Mouse (Mus musculus) common myeloid progenitor, adult 5-6 weeks (primary cell): ENCODE measurements around the gene Qtrt2. TPM values are rescaled to one million over a fixed set of nuclear protein-coding genes. Genes with fewer than 3 reads are reported as not detected.
A peak's percentile ranks its signal among the peaks of the same experiment; 100 is the strongest.

Source experiments
- ATAC-seq: replicated peaks from 2 replicates; pipeline ENCODE4 v1.8.0; 2016; ENCODE audit warnings: low read depth, mild to moderate bottlenecking, moderate TSS enrichment, inconsistent platforms; ENCODE audit not compliant: poor library complexity, severe bottlenecking
- total RNA-seq: library from RNA; stranded (forward); fragments of 200-1000, 187-1606 nt; gene quantifications from 2 replicates; pipeline ENCODE4 v1.2.3, GENCODE M21; 2017

Gene Qtrt2
- total RNA-seq, 1 experiment from 2014 or later = 61.5 TPM

DNA sequence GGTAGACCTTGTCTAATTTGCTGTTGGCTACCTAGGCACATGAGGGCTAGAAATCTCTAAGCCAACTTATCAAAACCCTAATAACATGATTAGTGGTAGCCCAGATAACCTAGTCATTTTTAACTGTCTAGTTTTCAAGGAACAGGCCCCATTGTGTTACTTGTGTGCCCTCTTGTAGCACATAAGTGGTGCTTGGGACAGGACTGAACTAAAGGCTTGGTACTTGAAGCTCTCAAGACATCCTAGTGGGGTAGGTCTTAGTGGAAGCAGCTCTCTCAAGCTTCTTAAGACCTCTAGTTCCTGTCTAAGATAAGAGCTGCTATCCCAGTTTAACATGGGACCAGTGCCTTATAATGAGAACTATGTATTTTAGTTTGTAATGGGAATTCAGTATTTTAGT is 4.0 kb upstream of the Qtrt2 start:
- ATAC-seq = no peak

DNA sequence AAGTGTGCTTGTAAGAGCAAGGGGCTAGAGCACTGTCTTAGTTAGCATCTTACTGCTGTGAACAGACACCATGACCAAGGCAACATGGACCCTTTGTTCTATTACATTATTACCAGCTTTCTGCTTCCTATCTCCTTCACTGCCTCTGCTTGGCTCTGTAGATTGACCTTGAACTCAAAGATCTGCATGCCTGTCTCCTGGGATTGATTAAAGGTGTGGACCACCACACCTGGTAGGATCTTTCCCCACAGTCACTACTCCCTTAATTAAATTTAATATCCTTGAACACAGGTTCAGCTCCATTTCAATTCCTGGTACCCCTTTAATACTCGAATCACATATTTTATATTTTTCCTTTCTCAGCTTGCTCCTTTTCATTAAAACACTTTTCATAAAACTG is 763 bp downstream of the Qtrt2 start:
- no peak for ATAC-seq

DNA sequence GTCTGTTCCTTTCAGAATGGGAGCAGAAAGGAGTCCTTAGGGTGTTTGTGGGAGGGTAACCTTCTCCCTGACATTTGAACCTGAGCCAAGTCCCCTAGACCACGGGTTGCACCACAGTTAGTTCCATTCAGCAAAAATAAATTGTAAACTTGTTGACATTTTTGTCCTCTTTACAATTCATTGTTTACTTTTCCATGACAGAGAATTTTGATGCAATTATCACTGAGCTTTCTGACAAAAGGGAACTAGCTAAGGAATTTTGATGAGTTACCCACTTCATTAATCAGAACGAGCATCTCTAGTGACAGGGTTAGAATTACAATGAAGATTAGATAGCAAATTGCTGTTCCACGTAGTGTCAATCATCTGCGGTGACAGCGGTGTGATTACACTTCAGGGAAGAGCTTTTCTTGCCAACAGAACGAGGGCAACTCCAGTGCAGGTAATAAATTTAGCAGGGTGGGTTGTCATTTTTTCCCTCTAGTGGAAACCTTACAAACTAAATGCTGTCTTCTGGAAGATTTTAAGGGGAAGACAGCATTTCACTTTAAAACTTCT is 1.5 kb downstream of the Qtrt2 start:
- no peak for ATAC-seq

DNA sequence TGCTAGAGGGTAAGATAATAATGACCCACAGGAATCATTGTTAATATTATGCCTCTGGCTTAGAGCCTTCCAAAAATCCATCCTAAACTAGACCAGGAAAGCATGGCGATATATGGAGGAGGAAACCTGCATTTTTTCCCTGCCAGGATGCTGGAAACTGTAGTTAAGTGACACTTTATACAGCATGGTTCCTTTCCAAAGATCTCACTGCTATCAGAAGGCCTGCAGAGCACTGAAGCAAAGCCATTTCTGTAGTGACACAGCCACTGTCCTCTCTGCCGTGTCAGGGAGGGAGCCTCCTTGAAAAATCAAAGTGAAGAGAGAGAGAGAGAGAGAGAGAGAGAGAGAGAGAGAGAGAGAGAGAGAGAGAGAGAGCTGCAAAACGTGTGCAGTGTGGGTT is 4.0 kb downstream of the Qtrt2 start:
- no peak for ATAC-seq

DNA sequence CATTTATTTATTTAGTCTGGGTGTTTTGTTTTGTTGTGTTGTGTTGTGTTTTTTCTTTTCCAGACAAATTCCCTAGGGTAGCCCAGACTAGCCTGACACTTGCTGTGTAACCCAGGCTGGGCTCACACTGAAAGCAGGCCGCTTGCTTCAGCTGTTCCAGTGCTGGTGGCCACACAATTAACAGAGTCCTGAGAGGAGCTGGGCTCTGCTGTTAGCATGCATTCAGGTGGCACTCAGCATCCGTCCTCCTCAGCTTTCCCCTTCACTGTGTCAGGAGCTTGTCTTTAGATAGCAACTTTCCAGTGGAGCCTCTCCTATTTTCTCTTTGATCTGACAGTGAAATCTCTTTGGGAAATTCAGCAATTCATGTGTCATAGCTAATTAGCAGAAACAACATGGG is 4.6 kb downstream of the Qtrt2 start:
- ATAC-seq = no peak

DNA sequence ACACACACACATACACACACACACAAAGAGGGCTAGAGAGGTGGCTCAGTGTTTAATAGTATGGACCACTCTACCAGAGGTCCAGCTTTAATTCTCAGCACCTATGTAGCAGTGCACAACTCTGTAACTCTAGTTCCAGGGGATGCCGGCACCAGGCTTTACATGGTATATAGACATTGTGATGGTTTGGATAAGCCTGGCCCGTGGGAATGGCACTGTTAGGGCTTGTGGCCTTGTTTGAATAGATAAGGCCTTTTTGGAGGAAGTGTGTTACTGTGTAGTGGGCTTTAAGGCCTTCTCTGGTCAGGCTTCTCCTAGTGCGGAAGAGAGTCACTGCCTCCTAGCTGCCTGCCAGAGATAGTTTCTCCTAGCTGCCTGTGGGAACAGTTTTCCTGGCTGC is 7.7 kb downstream of the Qtrt2 start:
- peak; percentile 60 for ATAC-seq

DNA sequence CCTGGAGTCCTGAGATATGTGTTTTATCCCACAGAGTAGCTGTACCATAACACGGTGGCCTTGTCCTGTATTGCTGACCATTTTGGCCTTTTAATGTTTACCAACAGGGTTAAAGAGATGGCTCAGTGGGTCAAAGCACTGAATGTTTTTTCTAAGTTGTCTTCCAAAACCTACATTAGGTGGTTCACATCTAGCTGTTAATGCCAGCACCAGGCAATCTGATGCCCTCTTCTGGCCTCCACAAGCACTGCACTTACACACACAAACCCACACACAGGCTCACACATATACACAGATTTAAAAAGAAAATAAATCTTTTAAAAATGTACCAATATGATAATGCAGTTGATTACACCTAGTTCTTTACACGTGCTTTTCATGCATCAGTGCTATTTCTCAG is 17.7 kb downstream of the Qtrt2 start:
- peak; percentile 68; the same call in 1 of the 2 replicates for ATAC-seq

DNA sequence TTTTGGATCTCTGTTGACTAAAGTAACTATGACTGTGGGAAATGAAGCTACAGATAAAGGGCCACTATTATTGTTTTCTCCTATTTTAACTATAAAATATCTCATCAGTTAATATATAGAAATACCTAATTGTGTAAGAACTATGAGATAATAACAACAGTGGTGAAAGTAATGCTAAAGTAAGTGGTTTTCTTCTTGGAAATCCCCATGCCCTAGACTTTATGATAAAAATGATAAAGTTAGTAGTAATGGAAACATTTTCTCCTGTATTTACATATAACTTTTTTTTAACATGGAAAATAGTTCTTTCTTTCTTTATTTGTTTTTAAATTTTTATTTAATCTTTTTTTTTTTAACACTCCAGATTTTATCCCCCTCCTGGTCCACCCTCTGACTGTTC is 26.0 kb downstream of the Qtrt2 start:
- ATAC-seq = no peak

DNA sequence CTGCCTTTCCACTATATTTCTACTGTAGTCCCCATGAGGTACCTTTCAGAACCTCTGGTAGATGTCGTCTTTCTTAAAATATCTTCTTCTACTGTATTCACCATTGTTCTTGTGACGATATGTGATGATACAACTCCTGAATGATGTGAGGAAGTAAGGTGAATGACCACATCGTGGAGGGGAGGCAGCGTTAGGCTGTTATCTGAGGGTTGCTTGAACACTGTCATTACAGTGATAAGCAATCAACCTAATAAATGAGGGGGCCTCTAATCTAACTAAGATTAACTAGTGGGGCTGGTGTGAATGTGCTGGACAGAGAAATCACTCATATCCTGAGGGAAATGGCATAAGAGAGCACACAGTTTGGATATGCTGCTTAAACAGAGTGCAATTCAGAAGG is 26.5 kb downstream of the Qtrt2 start:
- ATAC-seq = no peak

DNA sequence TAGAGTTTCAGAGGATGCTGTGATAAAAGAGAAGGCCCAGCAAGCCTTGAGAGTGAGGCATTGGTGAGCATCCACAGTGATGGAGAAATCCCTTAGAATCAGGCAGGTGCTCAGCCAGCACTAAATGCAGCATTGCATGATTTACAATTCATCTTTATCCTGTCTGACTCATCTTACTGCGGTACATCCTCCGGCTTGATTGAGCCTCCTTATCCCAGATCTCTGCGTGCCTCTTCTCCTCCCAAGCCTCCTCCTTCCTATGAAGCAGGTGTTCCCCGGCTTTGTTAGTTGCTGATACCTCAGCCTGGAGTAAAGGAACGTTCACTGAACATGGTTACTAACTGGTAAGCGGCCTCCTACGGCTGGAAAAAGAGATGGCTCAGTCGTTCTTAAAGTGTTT is 32.1 kb downstream of the Qtrt2 start:
- no peak for ATAC-seq

DNA sequence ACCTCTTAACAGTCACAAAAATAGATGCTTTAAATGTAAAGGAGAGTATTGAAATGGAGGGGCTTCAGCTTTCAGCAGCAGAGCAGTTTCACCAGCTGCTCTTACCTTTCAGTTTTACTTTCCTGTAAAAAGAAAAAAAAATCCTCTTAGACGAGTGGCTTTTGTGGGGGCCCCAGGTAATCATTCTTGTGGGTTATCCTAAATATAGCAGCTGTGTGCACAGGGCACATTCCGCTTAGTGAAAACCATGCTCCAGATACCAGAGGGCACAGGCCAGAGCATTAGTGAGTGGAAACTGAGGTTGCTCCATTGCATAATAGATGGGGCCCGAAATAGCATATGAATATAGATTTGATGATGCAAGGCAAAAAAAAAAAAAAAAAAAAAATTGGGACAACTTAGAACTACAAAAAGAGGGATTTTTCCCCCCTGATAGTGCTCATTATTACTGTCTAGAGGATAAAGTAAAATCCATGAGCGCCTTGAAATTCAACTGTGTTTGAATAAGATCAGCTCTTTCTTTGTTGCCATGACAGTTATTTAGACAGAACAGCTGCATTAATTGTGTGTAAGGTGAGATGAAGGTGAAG is 35.8 kb downstream of the Qtrt2 start:
- ATAC-seq = no peak

DNA sequence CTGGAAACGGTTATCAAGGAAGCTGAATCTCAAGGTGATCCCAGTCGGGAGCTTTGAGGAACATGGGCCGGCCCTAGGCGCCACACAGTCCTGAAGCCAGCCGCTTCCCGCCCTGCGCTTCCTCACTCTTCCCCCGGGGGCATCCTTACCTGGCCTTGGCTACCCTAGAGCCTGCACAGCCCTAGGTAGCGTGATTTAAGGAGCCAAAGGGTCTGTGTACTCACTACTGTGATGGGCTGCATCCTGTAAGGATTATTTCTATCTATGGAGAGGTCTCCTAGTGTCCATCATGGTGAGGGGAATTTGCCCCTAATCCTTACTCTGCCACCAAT is 36.6 kb downstream of the Qtrt2 start:
- ATAC-seq = peak; percentile 76

DNA sequence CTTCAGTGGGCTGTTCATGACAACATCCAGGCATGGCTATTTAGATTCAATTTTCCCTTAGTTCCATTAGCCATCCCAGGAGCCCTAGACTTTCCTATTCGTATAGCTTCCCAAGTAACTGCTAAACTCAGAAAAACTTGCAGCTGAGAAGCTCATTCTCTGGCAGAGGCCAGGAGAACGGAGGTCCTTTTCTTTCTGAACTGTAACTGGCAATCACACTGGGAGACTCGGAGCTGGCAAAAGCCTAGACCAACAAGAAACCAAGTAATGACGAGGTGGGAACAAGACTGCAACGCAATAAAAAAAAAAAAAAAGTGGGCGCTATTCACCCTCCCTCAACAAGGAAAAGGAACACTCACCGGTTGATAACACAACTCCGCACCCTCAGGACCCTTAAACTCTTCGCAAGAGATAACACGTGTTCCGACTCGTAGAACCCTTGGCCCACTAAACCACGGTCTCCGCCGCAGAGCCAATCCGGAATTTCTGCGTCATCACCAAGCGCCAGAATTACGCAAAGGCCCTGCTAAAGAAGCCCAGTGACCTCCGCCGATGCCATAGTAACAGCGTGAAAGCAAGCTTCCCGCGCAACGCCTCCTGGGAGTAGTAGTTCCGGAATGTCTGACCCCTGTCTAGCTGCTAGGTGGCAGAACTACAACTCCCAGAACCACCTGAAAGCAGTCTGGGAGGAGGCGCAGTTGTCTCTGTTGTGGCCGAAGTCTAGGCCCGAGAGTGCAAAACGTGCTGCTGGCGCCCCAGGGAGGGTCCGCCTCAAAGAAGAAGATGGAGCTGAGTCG is 37.2 kb downstream of the Qtrt2 start, which contains the start of gene Ccdc191:
Gene Ccdc191, plus strand, starts transcription at position 593 of the 797 bp plus-strand sequence.
- ATAC-seq = peak; percentile 98

DNA sequence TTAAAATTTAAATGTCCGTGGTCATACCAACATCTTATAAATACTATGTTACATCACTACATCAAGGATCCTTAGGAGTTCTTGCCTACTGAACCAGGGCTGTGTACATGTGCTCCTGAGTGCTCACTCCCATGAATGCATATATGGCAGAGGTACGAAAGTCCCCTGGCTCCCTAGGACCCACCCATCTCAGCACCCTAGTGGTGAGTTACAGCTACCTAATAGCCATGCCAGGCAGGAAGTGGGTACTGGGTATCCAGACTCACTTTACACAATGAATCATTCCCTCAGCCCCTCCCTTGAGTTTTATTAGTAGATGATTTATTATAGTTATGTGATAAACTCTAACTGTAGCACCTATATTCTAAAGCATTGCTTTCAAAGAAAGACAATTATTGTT is 44.3 kb downstream of the Qtrt2 start:
- no peak for ATAC-seq

DNA sequence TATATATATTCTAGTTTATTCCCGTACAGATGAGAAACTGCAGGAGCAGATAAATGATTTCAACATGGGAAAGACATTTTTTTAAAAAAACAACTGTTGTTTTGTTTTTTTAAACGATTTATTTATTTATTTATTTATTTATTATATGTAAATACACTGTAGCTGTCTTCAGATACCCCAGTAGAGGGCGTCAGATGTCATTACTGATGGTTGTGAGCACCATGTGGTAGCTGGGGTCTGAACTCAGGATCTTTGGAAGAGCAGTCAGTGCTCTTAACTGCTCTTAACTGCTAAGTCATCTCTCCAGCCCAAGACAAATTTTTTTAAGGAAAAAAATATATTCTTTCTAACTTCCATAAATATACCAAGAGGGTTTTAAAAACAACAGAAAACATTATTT is 45.0 kb downstream of the Qtrt2 start:
- ATAC-seq = no peak

DNA sequence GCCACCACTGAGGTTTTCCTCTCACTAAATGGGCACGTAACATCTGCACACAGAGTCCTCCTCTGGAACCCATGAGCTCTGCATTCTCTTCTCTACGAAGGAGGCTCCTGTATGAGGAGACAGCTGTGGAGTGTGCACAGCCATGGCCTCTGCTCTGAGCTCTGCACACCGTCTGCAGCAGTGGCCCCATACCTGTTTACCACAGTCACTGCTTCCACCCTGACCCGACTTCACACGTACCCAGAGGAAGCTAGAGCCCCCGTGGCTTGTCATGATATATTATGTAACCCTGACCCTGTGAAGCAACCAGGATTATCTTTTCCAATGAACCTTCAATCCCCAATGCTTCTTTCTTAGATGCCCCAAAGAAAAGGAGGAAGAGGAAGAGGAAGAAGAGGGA is 46.8 kb downstream of the Qtrt2 start:
- ATAC-seq = no peak

DNA sequence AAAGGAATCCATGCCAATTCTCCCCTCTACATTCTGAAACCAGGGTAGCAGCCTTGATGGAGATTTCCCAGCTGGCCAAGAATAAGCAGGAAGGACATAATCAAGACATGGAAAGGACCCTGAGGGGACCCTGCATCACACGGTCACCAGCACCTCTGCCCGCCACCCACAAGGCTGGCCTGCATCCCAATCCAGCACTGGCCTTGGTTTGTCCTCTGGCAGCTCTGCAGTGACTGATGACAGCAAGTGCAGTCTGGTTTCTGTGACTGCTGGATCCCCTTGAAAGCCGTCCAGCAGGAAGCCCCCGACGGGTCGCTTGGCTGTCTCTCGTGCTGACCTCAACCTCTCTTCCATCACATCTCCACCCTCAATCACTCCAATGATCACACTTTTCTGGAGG is 55.2 kb downstream of the Qtrt2 start:
- ATAC-seq = no peak

DNA sequence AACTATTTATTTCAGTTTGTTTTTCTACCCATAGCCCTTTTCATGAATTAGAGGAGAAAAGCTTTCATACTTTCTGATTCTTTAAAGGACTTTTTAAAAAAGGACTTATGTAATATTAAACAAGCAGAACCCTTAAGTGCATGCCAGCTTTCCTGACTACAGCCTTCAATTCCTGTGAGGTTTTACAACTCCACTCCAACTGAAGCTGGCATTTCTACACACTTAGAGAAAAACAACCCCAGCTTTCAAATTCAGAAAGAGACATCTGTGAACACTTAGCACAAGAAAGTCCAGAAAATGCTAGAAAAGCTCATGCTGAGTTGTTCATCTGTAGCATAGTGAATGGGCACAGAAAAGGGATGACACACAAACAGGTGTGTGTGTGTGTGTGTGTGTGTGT is 56.8 kb downstream of the Qtrt2 start:
- no peak for ATAC-seq

DNA sequence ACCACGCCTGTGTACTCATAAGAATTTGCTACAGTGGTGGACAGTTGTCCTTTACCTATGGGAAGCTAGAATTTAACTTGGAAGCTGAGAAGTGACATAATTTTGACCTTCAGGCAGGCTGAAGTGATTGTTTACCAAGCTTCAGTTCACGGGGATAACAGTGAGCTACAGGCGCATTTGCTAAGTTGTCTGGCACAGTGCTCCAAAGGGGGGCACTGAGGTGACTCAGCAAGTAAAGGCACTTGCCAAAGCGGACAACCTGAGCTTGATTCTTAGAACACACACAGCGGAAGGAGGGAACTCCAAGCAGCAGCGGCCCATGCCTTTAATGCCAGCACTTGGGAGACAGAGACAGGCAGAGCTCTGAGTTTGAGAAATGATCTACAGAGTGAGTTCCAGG is 66.0 kb downstream of the Qtrt2 start:
- peak; percentile 42; the same call in 1 of the 2 replicates for ATAC-seq

DNA sequence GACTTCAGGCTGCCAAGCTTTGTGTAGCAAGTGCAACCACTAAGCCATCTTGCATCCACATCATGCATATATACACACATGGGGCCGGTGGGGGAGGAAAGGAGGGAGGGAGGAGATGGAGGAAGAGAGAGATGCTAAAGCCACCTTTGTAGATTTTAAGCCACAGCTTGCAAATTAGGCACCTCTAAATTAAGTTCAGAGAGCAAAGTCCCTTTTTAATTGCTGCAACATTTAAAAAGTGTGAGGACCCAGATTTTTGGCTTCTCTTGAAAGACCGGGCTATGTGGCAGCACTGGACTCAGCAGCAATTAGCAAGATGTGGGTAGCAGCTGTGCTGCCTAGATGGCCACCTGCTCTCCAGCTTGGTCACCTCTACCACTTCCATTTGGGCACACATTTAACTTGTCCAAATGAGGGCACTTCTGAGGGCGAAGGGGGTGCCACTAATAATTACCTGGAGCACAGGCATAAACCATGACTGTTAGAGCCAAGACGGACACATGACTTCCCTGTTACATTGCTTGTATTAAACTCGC is 67.6 kb downstream of the Qtrt2 start:
- no peak for ATAC-seq

DNA sequence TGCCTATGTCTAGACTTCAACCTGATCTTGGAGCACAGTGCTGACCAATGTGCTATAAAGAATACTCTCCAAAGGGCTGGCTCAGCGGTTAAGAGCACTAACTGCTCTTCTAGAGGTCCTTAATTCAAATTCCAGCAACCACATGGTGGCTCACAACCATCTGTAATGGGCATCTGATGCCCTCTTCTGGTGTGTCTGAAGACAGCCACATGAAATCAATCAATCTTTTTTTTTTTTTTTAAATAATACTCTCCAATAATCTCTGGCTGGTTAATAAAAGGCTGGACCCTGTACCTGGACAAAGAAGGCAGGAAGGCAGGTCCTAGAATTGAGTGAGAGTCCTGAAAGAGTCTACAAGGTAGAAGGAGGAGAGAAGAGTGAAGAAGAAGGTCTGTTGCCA is 76.8 kb downstream of the Qtrt2 start:
- ATAC-seq = no peak
